Mouse (Mus musculus): ENCODE results near the gene Bcl2l12.

DNA sequence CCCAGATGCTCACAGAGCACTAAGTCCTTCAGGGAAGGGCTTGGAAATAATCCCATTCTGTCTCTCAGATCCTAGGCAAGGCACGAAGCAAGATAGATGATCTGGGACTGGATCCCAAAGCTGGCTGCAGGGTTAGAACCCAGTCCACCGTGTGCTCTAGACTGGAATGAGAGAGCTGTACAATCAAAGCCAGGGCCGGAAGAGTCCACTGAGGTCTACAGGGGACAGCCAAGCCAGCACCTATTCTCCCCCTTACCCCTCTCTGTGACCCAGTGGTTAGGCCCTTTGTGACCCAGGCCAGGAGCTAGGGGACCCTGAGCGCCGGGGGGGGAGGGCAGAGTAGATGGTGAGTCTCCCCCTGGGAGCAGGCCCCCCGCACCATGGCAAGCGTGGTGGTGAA is 55.6 kb downstream of the Bcl2l12 start, which contains the start of gene Tsks:
- TF ChIP-seq CTCF (IDR thresholded peaks at IDR 0.05; ENCODE audit: borderline replicate concordance, extremely low read depth, insufficient read depth, insufficient read length) (no peak), POLR2A (IDR thresholded peaks at IDR 0.05; ENCODE audit: borderline replicate concordance, extremely low read depth, insufficient read depth, insufficient read length, poor library complexity, severe bottlenecking) (no peak)

Measured in brain, embryonic 14.5 days (tissue).